Mouse (Mus musculus) lung, adult 10 weeks (tissue): ENCODE measurements around the gene Pld4. TPM values are rescaled to one million over a fixed set of nuclear protein-coding genes. Genes with fewer than 3 reads are reported as not detected.

Experiments used
- polyA plus RNA-seq: library from polyadenylated mRNA; stranded (reverse); fragments of 350-450 nt; fragmentation: Illumina TruSeq; extraction: RNeasy Lipid Tissue Mini Kit (QIAGEN cat#74804); gene quantifications from one replicate; pipeline ENCODE4 v1.2.3, GENCODE M21; 2014; ENCODE audit warnings: low read depth, low replicate concordance; ENCODE audit not compliant: insufficient read depth

Pld4 gene
- polyA plus RNA-seq: 32.1 TPM

DNA sequence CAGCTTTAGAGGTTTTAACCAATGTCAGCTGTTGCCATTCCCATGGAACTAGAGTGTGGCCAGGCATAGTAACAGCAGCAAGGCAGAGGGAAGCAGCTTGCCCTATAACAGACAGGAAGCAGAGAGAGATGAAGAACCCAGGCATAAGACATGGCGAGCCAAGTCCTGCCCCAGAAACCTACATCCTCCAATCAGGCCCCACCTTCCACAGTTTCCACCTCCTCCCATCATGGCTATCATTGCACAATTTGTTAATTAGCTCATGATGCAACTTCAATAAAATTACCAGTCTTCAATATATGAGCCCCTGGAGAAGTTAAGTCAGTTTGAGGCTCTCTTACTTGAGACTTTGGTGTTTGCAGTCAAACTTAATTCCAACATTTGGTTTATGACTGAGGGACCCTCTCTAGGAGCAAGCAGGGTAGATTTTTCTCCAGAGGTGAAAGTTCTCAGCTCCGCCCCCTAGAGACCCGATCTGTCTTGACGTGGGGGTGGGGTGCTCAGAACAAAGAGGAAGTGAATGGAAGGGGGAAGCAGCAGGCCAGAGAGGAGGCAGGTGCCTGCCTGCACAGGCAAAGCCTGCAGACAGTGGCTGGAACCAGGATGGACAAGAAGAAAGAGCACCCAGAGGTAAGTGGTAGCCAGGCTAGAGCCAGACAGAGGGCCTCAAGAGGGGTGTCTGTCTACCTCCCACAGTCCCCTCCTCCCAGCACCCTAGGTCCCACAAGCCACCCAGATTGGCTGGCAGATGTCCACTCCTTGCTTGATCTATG lies at the start of gene Pld4:
Pld4 (plus strand) TSS at position 502 of the 773 bp plus-strand sequence.

DNA sequence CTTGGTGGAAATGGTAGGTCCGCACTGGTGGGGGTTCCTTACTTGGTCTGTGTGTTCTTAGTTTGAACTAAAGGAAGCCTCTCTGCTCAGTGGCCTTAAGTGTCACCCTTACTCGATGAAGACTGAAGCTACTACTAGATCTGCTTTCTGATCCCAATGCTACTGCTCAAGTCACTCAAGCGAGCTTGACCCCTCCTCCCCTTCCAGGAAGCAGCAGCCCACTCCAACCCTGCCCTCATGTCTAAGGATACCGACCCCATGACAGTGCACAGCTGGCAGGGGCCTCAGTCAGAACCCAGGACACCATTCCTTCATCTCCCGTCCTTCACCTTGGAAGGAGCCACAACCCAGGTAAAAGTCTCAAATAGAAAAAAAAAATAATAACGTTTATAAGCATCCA lies 40.2 kb upstream of the Pld4 start, which contains the start of gene Cep170b:
Cep170b (plus strand) TSS at position 240 of the 400 bp plus-strand sequence.

DNA sequence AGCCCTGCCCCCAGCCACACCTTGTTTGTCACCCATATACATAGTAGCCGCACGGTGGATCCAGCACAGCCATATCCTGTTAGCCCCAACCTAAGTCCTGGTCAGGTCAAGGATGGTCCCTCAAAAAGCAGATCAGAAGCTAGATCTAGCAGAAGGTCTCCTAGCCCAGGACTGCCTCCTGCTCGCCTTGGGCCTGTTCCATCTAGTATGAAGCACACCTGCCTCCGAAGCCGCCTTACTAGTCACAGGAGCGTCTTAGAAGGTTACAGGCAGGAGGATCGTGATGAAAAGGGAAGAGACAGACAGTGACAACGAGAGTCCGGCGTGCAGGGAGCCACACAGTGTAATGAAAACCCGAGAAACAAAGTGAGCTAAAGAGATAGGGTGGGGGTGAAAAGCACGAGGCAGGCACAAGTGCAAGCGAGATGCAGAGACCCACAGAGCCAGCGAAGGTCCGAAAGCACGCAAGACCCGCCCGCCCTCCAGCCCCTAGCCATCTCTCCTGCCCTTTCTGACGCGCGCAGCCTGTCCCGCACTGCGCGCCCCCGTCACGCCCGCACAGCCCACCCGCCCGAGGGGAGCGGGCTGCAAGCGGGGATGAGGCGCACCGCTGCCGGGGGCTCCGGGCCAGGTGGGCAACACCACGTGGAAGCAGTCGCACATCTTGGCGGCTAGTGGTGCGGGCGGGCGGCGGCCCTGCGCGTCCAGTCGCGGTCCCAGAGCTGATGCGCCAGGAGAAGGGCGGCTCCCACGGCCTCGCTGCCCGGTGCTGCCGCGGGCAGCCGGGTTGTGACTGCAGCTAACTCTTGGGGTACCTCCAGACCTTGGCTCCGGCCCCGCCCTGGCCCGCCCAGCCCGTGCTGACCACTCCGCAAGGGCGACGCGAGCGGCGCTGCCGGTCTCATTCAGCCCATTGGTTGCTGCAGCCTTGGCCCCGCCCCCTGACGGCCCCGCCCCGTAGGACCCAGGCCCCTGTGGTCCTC lies 41.7 kb downstream of the Pld4 start, which contains the start of gene Ahnak2:
Ahnak2 (minus strand) TSS at position 794 of the 983 bp plus-strand sequence.

DNA sequence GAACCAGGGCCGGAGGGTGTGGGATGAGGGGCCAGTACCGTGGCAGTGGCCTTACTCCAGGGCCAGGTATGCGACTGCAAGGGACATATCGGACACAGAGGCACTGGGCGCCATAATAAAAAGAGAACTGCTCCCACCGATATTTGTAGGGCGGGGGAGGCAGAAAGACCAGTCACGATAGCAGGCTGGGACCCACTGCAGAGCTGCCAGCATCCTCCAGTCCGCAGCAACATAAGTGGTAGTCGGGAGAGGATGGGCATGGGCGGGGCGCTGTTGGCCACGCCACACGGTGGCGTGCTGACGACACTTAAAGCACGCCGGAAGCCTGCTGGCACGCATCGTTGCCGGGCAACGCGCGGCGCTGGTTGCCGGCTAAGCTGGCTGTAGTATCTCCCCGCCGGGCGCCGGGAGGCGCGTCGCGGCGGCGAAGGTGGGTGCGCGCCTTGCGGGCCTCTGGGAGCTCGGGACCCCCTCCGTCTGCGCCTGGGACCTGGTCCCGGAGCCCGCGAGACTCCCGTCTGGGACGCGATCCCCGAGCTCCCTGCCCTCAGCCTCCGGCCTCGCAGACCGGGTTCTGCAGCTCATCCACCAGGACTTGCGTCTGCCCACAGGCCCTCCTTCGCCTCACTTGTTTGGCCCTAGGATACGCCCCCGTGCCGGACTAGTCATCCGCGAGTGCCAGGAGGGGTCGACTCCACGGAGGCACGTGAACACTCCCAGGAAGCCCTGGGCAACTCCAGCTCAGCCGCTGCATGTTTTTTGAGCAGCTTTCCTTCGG lies 48.3 kb downstream of the Pld4 start, which contains the start of gene Clba1:
Clba1 (plus strand) TSS at position 351 of the 778 bp plus-strand sequence.

Other genes starting within 250 kb of the Pld4 start
- not detected for gene Tmem179, start 243.9 kb upstream of the Pld4 start, polyA plus RNA-seq
- 13.3 TPM for gene Inf2, start 171.9 kb upstream of the Pld4 start, polyA plus RNA-seq
- gene Adssl1, start 140.6 kb upstream of the Pld4 start, polyA plus RNA-seq: 17.3 TPM
- gene Siva1, start 116.0 kb upstream of the Pld4 start, polyA plus RNA-seq: 64.2 TPM
- 81.3 TPM for gene Akt1, start 85.8 kb upstream of the Pld4 start, polyA plus RNA-seq
- 11.6 TPM for gene Zbtb42, start 81.8 kb upstream of the Pld4 start, polyA plus RNA-seq
- gene Cep170b, start 40.2 kb upstream of the Pld4 start, polyA plus RNA-seq: 15.9 TPM
- 4.5 TPM for gene Ahnak2, start 42.0 kb downstream of the Pld4 start, polyA plus RNA-seq
- 9.5 TPM for gene Clba1, start 48.3 kb downstream of the Pld4 start, polyA plus RNA-seq
- gene Cdca4, start 68.8 kb downstream of the Pld4 start, polyA plus RNA-seq: 13.5 TPM
- gene Gpr132, start 107.6 kb downstream of the Pld4 start, polyA plus RNA-seq: 4.4 TPM
- 7.1 TPM for gene Jag2, start 169.1 kb downstream of the Pld4 start, polyA plus RNA-seq
- 42.2 TPM for gene Nudt14, start 181.5 kb downstream of the Pld4 start, polyA plus RNA-seq
- 12.4 TPM for gene Btbd6, start 215.8 kb downstream of the Pld4 start, polyA plus RNA-seq
- 17.6 TPM for gene Brf1, start 240.0 kb downstream of the Pld4 start, polyA plus RNA-seq